Mouse (Mus musculus): Measurements from ENCODE around the gene Usp29.
"Not testable (repeated sequence)": the region's sequence is repeated elsewhere in the genome, so short reads cannot be mapped to it uniquely, and the experiment has no call there.

Gene Usp29

GRCm38 (mm10) chr7:6849495-6849894 lies 119.1 kb downstream of the Usp29 start:
- in situ Hi-C loops (cut with MboI; ENCODE audit: low pct_unique_long_range_greater_than_20kb in 1 of 2, low sequenced_read_pairs in 2 of 2, unreplicated experiment in 1 of 2): no loop called here

DNA sequence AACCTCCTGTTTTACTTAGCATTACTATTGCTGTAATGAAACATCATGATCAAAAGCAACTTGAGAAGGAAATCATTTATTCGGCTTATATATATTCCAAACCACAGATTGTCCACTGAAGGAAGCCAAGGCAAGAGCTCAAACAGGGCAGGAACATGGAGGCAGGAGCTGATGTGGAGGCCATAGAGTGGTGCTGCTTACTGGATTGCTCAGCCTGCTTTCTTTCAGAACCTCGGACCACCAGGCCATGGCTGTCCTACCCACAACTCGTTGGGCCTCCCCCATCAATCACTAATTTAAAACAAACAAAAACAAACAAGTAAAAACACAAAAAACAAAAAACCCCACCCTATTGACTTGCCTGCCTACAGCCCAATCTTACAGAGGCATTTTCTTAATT lies 119.9 kb downstream of the Usp29 start:
- in situ Hi-C loops (cut with MboI; ENCODE audit: low pct_unique_long_range_greater_than_20kb in 1 of 2, low sequenced_read_pairs in 2 of 2, unreplicated experiment in 1 of 2): no loop called here

GRCm38 (mm10) chr7:6851256-6851655 lies 120.9 kb downstream of the Usp29 start:
- in situ Hi-C loops (cut with MboI; ENCODE audit: low pct_unique_long_range_greater_than_20kb in 1 of 2, low sequenced_read_pairs in 2 of 2, unreplicated experiment in 1 of 2): no loop called here

DNA sequence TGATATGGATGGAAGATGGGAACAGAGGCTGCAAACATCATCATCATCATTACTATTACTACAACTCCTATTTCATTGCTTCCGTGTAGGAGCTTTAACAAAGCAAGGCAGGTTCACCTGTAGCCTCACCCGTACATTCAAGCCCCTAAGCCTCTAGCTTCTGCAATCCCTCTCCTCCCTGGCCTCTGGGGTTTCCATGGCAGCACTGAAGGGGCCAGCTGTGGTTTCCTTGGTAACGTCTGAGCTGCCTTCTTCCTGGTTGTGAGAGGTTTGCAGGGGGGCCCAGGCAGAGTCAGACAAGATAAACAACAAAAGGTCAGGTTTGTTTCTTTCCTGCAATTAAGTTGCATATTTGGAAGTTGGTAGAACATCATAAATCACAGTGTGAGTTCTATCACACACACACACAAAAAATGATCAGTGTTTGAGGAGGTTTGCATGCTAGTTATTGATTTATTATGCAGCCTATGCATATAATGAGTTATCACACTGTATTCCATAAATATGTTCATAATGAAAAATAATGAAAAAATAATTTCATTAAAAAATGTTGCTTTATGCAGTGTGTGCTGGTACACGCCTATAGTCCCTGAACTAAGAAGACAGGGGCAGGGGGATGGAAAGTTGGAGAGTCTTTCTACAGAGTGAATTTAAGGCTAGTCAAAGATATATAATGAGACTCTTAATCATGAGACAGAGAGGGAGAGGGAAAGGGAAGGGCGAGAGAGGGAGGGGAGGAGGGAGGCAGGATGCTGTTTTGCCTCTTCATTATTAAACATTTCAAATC lies 121.5 kb downstream of the Usp29 start:
- in situ Hi-C loops (cut with MboI; ENCODE audit: low pct_unique_long_range_greater_than_20kb in 1 of 2, low sequenced_read_pairs in 2 of 2, unreplicated experiment in 1 of 2): no loop called here

GRCm38 (mm10) chr7:6855613-6856405 lies 125.4 kb downstream of the Usp29 start:
- in situ Hi-C loops (cut with MboI; ENCODE audit: low pct_unique_long_range_greater_than_20kb in 1 of 2, low sequenced_read_pairs in 2 of 2, unreplicated experiment in 1 of 2): no loop called here

DNA sequence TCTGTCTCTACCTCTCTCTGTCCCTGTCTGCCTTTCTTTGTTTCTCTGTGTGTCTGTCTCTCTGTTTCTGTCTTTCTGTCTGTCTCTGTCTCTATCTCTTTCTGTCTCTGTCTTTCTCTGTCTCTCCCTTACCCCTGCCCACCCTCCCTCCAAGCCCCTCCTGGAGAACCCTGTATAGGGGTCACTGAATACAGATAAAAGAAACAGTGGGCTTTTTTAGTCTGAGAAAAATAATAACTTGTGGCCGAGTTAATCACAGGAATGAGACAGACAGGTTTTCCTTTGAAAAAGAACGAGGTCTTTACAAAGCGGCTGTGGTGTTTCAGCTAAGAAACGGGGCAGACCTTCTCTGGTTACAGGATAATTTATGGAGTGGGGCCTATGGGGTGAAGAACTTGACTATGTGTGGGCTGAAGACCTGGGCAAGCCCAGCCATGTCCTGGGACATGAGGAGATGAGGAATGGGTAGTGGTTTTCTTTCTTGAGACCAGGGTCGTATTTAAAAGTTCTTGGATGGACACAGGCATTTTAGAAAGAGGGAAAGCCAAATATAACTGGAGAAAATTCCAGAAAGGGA lies 128.4 kb downstream of the Usp29 start:
- in situ Hi-C loops (cut with MboI; ENCODE audit: low pct_unique_long_range_greater_than_20kb in 1 of 2, low sequenced_read_pairs in 2 of 2, unreplicated experiment in 1 of 2): no loop called here

GRCm38 (mm10) chr7:6860689-6861088 lies 130.3 kb downstream of the Usp29 start:
- in situ Hi-C loops (cut with MboI; ENCODE audit: low pct_unique_long_range_greater_than_20kb in 1 of 2, low sequenced_read_pairs in 2 of 2, unreplicated experiment in 1 of 2): no loop called here

GRCm38 (mm10) chr7:6866351-6866750 lies 136.0 kb downstream of the Usp29 start:
- in situ Hi-C loops (cut with MboI; ENCODE audit: low pct_unique_long_range_greater_than_20kb in 1 of 2, low sequenced_read_pairs in 2 of 2, unreplicated experiment in 1 of 2): no loop called here

DNA sequence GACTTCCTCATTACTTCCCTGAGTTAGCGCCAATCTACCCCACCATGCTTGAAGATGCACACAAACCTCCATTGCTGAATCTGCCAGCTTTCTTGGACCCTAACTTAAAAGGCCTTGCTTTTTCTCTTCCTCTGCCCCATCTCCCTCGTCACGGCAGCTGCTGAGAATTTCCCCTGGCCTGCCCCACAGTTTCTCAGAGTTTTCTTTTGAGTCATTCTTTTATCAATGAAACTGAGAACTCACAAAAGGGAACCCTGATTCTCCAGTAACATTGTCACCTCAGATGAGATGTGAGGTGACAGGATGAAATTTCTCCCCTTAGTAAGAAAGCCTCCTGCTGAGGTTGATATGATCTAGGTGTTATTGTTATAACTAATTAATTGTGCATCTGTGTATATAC lies 138.5 kb downstream of the Usp29 start:
- in situ Hi-C loops (cut with MboI; ENCODE audit: low pct_unique_long_range_greater_than_20kb in 1 of 2, low sequenced_read_pairs in 2 of 2, unreplicated experiment in 1 of 2): no loop called here

DNA sequence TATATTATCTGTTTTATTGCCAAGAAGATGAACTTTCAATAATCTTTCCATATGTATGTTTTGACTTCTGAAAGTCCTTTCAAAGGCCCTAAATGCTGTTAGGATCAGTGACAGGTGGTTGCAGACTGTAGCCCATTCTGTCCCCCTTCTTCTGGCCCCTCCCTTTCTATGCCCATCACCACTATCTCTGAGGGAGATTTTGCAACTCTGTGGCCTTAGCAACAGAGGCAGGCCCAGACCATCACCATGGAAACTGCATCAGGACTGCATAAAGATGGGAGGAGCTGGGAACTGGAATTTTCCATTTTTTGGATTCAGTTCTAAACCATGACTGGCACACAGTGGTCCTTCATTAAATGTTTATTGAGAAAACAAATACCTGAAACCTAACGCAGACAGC lies 139.2 kb downstream of the Usp29 start:
- in situ Hi-C loops (cut with MboI; ENCODE audit: low pct_unique_long_range_greater_than_20kb in 1 of 2, low sequenced_read_pairs in 2 of 2, unreplicated experiment in 1 of 2): no loop called here

DNA sequence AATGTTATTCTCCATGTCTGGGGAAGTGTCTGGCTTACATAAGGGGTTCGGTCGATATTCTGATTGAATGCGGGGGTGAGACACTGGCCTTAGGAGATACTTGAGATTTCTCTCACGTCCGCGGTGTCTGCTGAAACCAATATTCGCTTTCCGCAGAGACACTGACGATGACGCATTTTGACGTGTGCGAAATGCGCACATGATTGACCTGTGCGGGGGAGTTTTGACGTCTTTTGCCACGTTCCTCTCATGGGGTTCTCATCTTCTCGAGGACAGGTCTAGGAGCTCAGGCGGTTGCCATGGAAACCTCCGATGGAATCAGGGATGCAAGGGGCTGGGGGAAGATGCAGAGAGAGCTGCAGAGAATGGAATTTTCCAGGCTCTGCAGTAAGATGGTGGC lies 144.1 kb downstream of the Usp29 start:
- in situ Hi-C loops (cut with MboI; ENCODE audit: low pct_unique_long_range_greater_than_20kb in 1 of 2, low sequenced_read_pairs in 2 of 2, unreplicated experiment in 1 of 2): no loop called here

DNA sequence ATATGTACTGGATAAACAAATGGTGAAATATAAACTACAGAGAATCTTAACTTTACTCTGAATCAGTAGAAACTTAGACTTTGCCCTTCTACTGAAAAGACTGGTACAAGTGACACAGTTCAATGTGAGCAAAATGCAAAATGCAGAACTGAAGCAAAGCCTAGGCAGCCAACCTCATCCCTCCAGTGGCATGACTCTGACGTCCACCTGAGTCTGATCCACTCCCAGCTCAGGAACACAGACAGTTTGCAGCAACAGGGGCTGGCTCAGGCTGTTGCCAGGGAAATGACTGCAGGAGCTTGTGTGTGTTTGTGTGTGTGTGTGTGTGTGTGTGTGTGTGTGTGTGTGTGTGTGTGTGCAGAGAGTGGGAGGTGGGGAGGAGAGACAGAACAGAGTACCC lies 147.8 kb downstream of the Usp29 start:
- in situ Hi-C loops (cut with MboI; ENCODE audit: low pct_unique_long_range_greater_than_20kb in 1 of 2, low sequenced_read_pairs in 2 of 2, unreplicated experiment in 1 of 2): no loop called here

- in situ Hi-C loops (cut with MboI; ENCODE audit: low pct_unique_long_range_greater_than_20kb in 1 of 2, low sequenced_read_pairs in 2 of 2, unreplicated experiment in 1 of 2): not testable (repeated sequence)
Measured at GRCm38 (mm10) chr7:6878849-6879248, 148.5 kb downstream of the Usp29 start.

- in situ Hi-C loops (cut with MboI; ENCODE audit: low pct_unique_long_range_greater_than_20kb in 1 of 2, low sequenced_read_pairs in 2 of 2, unreplicated experiment in 1 of 2): no loop called here
Measured at GRCm38 (mm10) chr7:6879512-6880164, 149.3 kb downstream of the Usp29 start.

GRCm38 (mm10) chr7:6880918-6881317 lies 150.5 kb downstream of the Usp29 start:
- in situ Hi-C loops (cut with MboI; ENCODE audit: low pct_unique_long_range_greater_than_20kb in 1 of 2, low sequenced_read_pairs in 2 of 2, unreplicated experiment in 1 of 2): not testable (repeated sequence)

GRCm38 (mm10) chr7:6881473-6882046 lies 151.2 kb downstream of the Usp29 start:
- in situ Hi-C loops (cut with MboI; ENCODE audit: low pct_unique_long_range_greater_than_20kb in 1 of 2, low sequenced_read_pairs in 2 of 2, unreplicated experiment in 1 of 2): no loop called here

DNA sequence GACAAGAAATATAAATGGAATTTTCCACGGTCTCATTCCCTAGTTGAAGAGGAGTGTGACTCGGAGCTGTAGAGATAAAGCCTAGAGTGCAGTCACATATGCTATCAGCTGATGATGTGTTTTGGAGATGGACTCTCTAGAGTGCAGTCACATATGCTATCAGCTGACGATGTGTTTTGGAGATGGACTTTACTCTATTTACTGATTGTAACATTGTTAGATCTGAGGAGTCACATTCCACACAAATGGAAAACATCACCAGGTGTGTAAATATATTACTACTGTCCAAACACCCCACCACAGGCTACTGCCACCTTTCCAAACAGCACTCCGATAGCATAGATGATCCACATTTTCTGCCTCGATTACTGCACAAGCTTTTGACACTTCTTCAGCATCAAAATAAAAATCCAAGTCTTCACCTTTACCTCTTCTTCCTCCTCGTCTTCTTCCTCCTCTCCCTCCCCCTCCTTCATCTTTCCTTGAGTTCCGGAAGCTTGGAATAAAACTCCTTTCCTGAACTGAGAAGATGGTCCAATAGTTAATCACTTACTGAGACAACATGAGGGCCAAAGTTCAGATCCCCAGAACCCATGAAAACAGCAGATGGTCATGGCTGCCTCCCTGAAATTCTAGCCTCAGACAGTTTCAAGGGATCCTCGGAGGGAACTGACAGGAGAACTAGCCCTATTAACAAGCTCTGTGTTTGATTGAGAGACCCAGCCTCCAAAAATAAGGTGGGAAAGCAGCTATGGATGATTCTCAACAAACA lies 153.2 kb downstream of the Usp29 start:
- in situ Hi-C loops (cut with MboI; ENCODE audit: low pct_unique_long_range_greater_than_20kb in 1 of 2, low sequenced_read_pairs in 2 of 2, unreplicated experiment in 1 of 2): no loop called here

GRCm38 (mm10) chr7:6885416-6885815 lies 155.0 kb downstream of the Usp29 start:
- in situ Hi-C loops (cut with MboI; ENCODE audit: low pct_unique_long_range_greater_than_20kb in 1 of 2, low sequenced_read_pairs in 2 of 2, unreplicated experiment in 1 of 2): no loop called here
